Comparison of ENCODE assay signal across 31 mouse cellular contexts in the genomic region with DNA sequence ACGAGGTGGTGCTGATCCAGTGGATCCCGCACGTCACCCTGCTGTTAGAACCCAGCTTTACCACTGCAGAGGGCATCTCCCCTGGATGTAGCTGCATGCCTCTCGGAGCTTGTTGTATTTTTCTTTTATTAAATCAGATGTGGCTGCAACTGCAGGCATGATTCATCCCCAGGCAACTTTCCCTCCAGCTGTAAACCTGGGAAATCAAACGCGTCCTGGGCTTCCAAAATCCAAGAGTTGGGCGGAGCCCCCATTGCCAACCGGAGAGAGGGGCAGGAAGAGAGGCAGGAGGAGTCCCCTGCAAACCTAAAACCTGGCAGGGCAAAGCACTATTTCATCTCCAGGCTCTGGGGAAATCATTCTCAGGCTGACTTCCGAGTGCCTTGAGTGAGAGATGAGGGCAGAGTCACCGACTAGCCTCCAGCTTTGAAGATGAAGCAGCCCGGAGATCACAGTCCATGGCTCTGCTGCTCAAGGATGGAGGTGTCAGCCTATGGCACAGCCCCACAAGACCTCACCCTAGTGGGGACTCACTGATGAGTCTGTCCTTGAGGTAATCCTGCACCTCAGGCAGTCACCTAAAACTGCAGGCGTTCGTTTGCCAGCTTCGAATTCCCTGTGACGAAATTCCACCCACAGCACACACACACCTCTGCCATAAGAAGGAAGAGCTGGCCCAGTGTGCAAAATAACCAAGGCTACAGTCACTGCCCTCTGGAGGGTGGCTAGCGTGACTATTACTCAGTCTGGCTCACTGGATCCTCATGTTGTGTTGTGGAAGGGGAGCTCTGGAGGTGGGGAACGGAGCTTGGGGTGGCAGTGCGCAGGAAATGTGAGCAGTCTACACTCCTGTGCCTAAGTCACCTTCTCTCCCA. TPM values are rescaled to one million over a fixed set of nuclear protein-coding genes. Genes with fewer than 3 reads are reported as not detected.
DNase-seq lines count a peak whose midpoint lies in the region; ATAC-seq and TF ChIP-seq lines count a peak whose summit lies in the region.
"Had no signal": no experiment of that assay in that cellular context is flagged by ENCODE, and none has a peak within 500 bp of the region (broad histone marks: within the 10 kb centered on the region; RNA-seq: fewer than 3 reads in every experiment).

No protein-coding gene starts in this region.

- no peaks in the 10 kb centered on the region for H3K9me3 ChIP-seq in limb, embryonic 12.5 days
- H3K9me3 ChIP-seq in limb, embryonic 10.5 days (replicated peaks), result no peaks in the 10 kb centered on the region
- no peaks in the 10 kb centered on the region for H3K9me3 ChIP-seq in limb, embryonic 13.5 days
- H3K9me3 ChIP-seq in kidney, embryonic 16.5 days (ENCODE audit: low read length), result no peaks in the 10 kb centered on the region
- H3K9me3 ChIP-seq: heart, embryonic 10.5 days; heart, embryonic 15.5 days; hindbrain, embryonic 12.5 days; neural tube, embryonic 15.5 days had no signal

- DNase-seq in limb, embryonic 10.5 days (ENCODE audit: low spot score), result no peak
- no peak for DNase-seq in Patski (ENCODE audit: low read depth, low spot score)
- no peak for DNase-seq in heart, adult 2 months
- DNase-seq: adrenal gland, adult 2 months; cerebellum, adult 8-10 months; cerebellum, postnatal 25 days; heart, postnatal 36 days; kidney, adult 8-10 months; kidney, postnatal 25 days; liver; lung, adult 2 months; lung, postnatal 10 days; midbrain, embryonic 14.5 days; retina, postnatal 1 day; right cerebral cortex, postnatal 14 days; thymus, adult 18-20 months; thymus, postnatal 25 days had no signal

- TF ChIP-seq POLR2A in heart, adult 2 months (IDR thresholded peaks at IDR 0.05; ENCODE audit: insufficient read depth, low read depth, low read length), result no peak

- no peak for ATAC-seq in limb, embryonic 12.5 days (ENCODE audit: insufficient number of reproducible peaks, insufficient read depth, low FRiP score, low TSS enrichment, low read depth)
- peak; percentile 82 for ATAC-seq in Patski
- ATAC-seq in limb, embryonic 13.5 days (ENCODE audit: low FRiP score, low read depth), result no peak
- ATAC-seq in CD4-positive, CD25-positive, alpha-beta regulatory T cell, adult 4 months, result no peak
- no peak for ATAC-seq in kidney, embryonic 16.5 days (ENCODE audit: low FRiP score, low TSS enrichment)
- ATAC-seq: activated CD4-positive, CD25-positive, alpha-beta regulatory T cell, adult 4 months; hindbrain, postnatal 0 days; intestine, embryonic 16.5 days had no signal

- intact Hi-C loops in heart, adult 2 months (cut with DNase I), result no loop called here

- whole genome bisulfite sequencing in limb, embryonic 12.5 days, result 60% methylated on average over 18 of the region's 18 CpGs
- 68% methylated on average over 18 of the region's 18 CpGs for WGBS in limb, embryonic 10.5 days
- 51% methylated on average over 18 of the region's 18 CpGs for WGBS in limb, embryonic 13.5 days
- 60% methylated on average over 18 of the region's 18 CpGs for WGBS in heart, adult 2 months
- 48% methylated on average over 18 of the region's 18 CpGs for WGBS in kidney, embryonic 16.5 days

- POLR2A ChIA-PET in Patski (lab: Charles Lee), result interaction anchor here (0.7 to 1.2 kb wide), 2 partner anchors 17 to 45 kb away, joined by 3 read pairs; no protein-coding TSS in a partner anchor

- H3K4me2 ChIP-seq in limb, embryonic 12.5 days, result no peak overlapping the region
- no peak overlapping the region for H3K4me2 ChIP-seq in limb, embryonic 13.5 days (replicated peaks)
- H3K4me2 ChIP-seq in kidney, embryonic 16.5 days (replicated peaks; ENCODE audit: low read depth, low read length), result no peak overlapping the region
- H3K4me2 ChIP-seq: heart, embryonic 15.5 days; hindbrain, embryonic 12.5 days; neural tube, embryonic 15.5 days had no signal

- in situ Hi-C loops in Patski (cut with MboI; ENCODE audit: low pct_unique_long_range_greater_than_20kb), result loop anchor here (5.0 kb wide), 2 partner anchors 52 to 87 kb away; no protein-coding TSS in a partner anchor

- H3K27ac ChIP-seq in limb, embryonic 12.5 days, result 0 out of 2 replicates have a peak overlapping the region, but pooled peaks have one; percentile 12
- no peak overlapping the region for H3K27ac ChIP-seq in limb, embryonic 10.5 days
- H3K27ac ChIP-seq in limb, embryonic 13.5 days, result peak overlapping the region; percentile 3; the same call in 1 of the 2 replicates
- no peak overlapping the region for H3K27ac ChIP-seq in heart, adult 2 months
- H3K27ac ChIP-seq in kidney, embryonic 16.5 days (ENCODE audit: low read length), result no peak overlapping the region
- H3K27ac ChIP-seq: heart, embryonic 10.5 days; heart, embryonic 15.5 days; hindbrain, embryonic 12.5 days; hindbrain, postnatal 0 days; liver, embryonic 14.5 days; neural tube, embryonic 15.5 days; stomach, postnatal 0 days had no signal

- H3K9ac ChIP-seq in limb, embryonic 12.5 days (replicated peaks), result no peak overlapping the region
- H3K9ac ChIP-seq in limb, embryonic 13.5 days, result 0 out of 2 replicates have a peak overlapping the region, but pooled peaks have one; percentile 13
- H3K9ac ChIP-seq in heart, adult 2 months (ENCODE audit: low read depth, low read length), result no peak overlapping the region
- H3K9ac ChIP-seq in kidney, embryonic 16.5 days (replicated peaks; ENCODE audit: low read length), result no peak overlapping the region
- H3K9ac ChIP-seq: heart, embryonic 15.5 days; hindbrain, embryonic 12.5 days; liver, embryonic 14.5 days; neural tube, embryonic 15.5 days had no signal

- peaks cover 12% of the 10 kb centered on the region for H3K4me1 ChIP-seq in limb, embryonic 12.5 days (replicated peaks)
- peaks cover 15% of the 10 kb centered on the region; the same call in 1 of the 2 replicates for H3K4me1 ChIP-seq in limb, embryonic 10.5 days
- peaks cover 30% of the 10 kb centered on the region for H3K4me1 ChIP-seq in limb, embryonic 13.5 days
- H3K4me1 ChIP-seq in heart, adult 2 months (ENCODE audit: control insufficient read depth, insufficient read depth, low read length), result no peaks in the 10 kb centered on the region; the same call in 1 of the 2 replicates
- no peaks in the 10 kb centered on the region for H3K4me1 ChIP-seq in kidney, embryonic 16.5 days (ENCODE audit: insufficient read depth, low read length)
- H3K4me1 ChIP-seq: neural tube, embryonic 15.5 days had no signal

- no peak for TF ChIP-seq CTCF in Patski (IDR thresholded peaks at IDR 0.05)
- no peak for TF ChIP-seq CTCF in heart, adult 2 months (IDR thresholded peaks at IDR 0.05)

- no peaks in the 10 kb centered on the region for H3K79me2 ChIP-seq in heart, adult 2 months (replicated peaks; ENCODE audit: control insufficient read depth, insufficient read depth, low read length)

- H3K27me3 ChIP-seq in limb, embryonic 12.5 days, result peaks cover 2% of the 10 kb centered on the region; the same call in 1 of the 2 replicates
- no peaks in the 10 kb centered on the region for H3K27me3 ChIP-seq in limb, embryonic 10.5 days (ENCODE audit: low read depth, poor library complexity, severe bottlenecking)
- H3K27me3 ChIP-seq in Patski, result no peaks in the 10 kb centered on the region
- H3K27me3 ChIP-seq in limb, embryonic 13.5 days, result no peaks in the 10 kb centered on the region
- no peaks in the 10 kb centered on the region for H3K27me3 ChIP-seq in heart, adult 2 months (ENCODE audit: control insufficient read depth, insufficient read depth, low read length)
- no peaks in the 10 kb centered on the region for H3K27me3 ChIP-seq in kidney, embryonic 16.5 days (ENCODE audit: insufficient read depth, low read length)
- H3K27me3 ChIP-seq: heart, embryonic 15.5 days; hindbrain, embryonic 12.5 days; neural tube, embryonic 15.5 days had no signal

- CTCF ChIA-PET in Patski (lab: Charles Lee), result interaction anchor here (1.0 to 1.8 kb wide), 7 partner anchors 9 to 92 kb away, joined by 3 to 5 read pairs (median 4); no protein-coding TSS in a partner anchor

- no peak for TF ChIP-seq EP300 in heart, adult 2 months (IDR thresholded peaks at IDR 0.05; ENCODE audit: insufficient read depth, low read depth, low read length)

- H3K36me3 ChIP-seq in limb, embryonic 12.5 days, result no peaks in the 10 kb centered on the region
- H3K36me3 ChIP-seq in limb, embryonic 10.5 days, result no peaks in the 10 kb centered on the region
- H3K36me3 ChIP-seq in limb, embryonic 13.5 days, result no peaks in the 10 kb centered on the region
- H3K36me3 ChIP-seq in heart, adult 2 months (ENCODE audit: control insufficient read depth, insufficient read depth, low read length), result no peaks in the 10 kb centered on the region
- no peaks in the 10 kb centered on the region for H3K36me3 ChIP-seq in kidney, embryonic 16.5 days (ENCODE audit: insufficient read depth, low read length)
- H3K36me3 ChIP-seq: heart, embryonic 10.5 days; heart, embryonic 15.5 days; hindbrain, embryonic 12.5 days; neural tube, embryonic 15.5 days had no signal

- no peak overlapping the region for H3K4me3 ChIP-seq in limb, embryonic 12.5 days (replicated peaks)
- no peak overlapping the region for H3K4me3 ChIP-seq in limb, embryonic 10.5 days
- no peak overlapping the region for H3K4me3 ChIP-seq in limb, embryonic 13.5 days
- no peak overlapping the region for H3K4me3 ChIP-seq in heart, adult 2 months
- no peak overlapping the region for H3K4me3 ChIP-seq in kidney, embryonic 16.5 days (ENCODE audit: low read length)
- H3K4me3 ChIP-seq: erythroblast, embryonic 14.5 days; heart, embryonic 10.5 days; heart, embryonic 15.5 days; hindbrain, embryonic 12.5 days; neural tube, embryonic 15.5 days had no signal

RNA-seq across cellular contexts. Expression of a gene that starts 21.5 kb away (rescaled TPM):
- 59.1 and 65.0 TPM in 2 replicates for polyA plus RNA-seq in limb, embryonic 12.5 days (2016; fragmentation: Nextera tagmentation; extraction: Ambion mirVana)
- 13.5 and 21.4 TPM in 2 replicates for polyA plus RNA-seq in limb, embryonic 10.5 days (2016; fragmentation: Nextera tagmentation; extraction: Ambion mirVana)
- polyA plus RNA-seq in Patski (2021), result 39.0 TPM
- polyA plus RNA-seq in limb, embryonic 13.5 days (2015; fragmentation: Nextera tagmentation; extraction: Ambion mirVana), result 128 and 133 TPM in 2 replicates
- not detected for polyA plus RNA-seq in CD4-positive, CD25-positive, alpha-beta regulatory T cell, adult 4 months (2017; shearing (Covaris generic))
- 10 to 100 TPM; 16.0 to 22.9 TPM for total RNA-seq in heart, adult 2 months (2021)
- polyA plus RNA-seq in heart, adult 2 months (2012; rRNA removed), result 15.7 and 17.2 TPM in 2 replicates
- 50.1 and 55.8 TPM in 2 replicates for polyA plus RNA-seq in kidney, embryonic 16.5 days (2015; fragmentation: Nextera tagmentation; extraction: Ambion mirVana)
- polyA plus RNA-seq: activated CD4-positive, CD25-positive, alpha-beta regulatory T cell, adult 4 months had no signal

Comparison
In these comparisons a context has a peak if more than half of its experiments do, and no peak if none do; other contexts are left out.
1. H3K27ac ChIP-seq: peak in limb, embryonic 12.5 days (single experiment) and limb, embryonic 13.5 days (single experiment); none in limb, embryonic 10.5 days (single experiment), heart, adult 2 months (single experiment) and kidney, embryonic 16.5 days (single experiment).
2. RNA of a gene that starts 21.5 kb away (polyA plus RNA-seq): 128 to 133 TPM in limb, embryonic 13.5 days, 59.1 to 65.0 TPM in limb, embryonic 12.5 days, 50.1 to 55.8 TPM in kidney, embryonic 16.5 days, 39.0 TPM in Patski (single experiment), 13.5 to 21.4 TPM in limb, embryonic 10.5 days and 15.7 to 17.2 TPM in heart, adult 2 months; not detected in CD4-positive, CD25-positive, alpha-beta regulatory T cell, adult 4 months; every median in the first group is over 10 times any median in the second.